Mouse (Mus musculus) ES-CJ7 (cell line): ENCODE measurements around the gene Map2k5.

Experiments used
- DNase-seq: peaks from one replicate; pipeline ENCODE4 v3.0.0; 2011; ENCODE audit warnings: low read depth, low spot score

Map2k5 gene

DNA sequence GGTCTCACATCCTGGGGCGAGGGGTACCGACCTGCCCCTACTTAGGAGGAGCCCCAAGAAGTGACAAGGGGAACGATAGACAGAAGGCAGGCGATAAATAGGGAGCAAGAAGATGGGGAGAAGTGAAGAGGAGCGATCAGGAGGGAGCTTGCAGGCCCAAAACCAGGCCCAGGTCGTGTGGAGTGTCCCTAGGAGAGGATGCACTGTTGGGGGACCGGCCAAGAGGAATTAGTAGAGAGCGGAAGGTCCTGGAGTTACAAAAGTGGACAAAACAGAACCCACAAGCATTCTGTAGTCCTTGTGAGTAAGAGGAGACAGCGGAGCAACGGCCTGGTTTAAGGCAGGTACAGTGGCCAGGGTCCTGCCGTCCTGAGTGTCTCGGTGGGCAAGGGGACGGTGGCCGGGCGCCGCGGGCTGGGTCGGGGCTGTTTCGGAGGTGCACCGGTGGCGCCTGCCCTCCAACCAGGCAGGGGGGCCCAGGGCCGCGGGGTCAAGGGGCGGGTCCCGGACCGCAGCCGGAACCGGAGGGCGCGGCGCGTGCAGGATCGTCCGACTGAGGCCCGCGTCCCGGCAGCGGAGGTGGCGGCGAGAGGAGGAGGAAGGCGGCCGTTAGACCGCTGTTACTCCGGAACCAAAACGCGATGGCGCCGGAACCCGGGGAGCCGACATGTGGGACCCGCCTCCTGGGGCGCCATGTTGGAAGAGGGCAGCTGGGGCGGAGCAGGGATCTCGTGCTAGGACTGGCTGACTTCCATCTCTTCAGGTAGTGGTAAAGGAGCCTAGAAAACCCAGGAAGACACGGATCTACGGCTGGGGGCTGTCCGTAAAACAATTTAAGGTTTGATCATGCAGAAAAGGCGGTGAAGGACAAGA is at the start of gene Map2k5:
Map2k5 (minus strand) TSS at position 633 of the 873 bp plus-strand sequence.
- DNase-seq = peak; percentile 87

DNA sequence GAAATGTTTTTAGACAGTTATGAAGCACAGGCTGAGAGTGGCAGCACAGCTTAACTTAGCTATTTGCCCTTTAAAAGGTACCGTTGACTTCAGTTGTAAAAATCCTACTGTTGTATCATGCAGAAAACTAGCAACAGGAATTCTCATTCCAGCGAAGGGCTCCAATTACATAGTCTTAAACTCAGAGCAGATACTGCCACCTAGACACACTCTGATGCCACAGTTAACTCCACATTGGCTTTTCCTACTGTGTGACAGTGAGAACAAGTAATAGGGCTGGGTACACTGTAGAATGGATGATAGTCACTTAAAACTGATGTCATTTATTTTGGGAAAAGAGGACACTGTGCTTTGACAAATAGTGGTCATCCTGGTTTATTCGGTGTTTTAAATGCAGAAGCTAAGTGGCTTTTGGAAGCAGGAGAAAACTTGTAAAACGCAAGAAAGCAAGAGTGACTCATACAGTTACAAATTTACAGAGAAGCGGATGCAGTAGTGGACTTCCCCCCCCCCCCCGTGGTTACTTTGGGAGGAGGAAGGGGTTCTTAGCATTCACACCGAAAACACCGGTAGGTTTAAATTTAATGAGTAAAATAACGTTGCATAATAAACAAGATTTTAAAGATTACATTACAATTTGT is 43.5 kb upstream of the Map2k5 start:
- DNase-seq = no peak

DNA sequence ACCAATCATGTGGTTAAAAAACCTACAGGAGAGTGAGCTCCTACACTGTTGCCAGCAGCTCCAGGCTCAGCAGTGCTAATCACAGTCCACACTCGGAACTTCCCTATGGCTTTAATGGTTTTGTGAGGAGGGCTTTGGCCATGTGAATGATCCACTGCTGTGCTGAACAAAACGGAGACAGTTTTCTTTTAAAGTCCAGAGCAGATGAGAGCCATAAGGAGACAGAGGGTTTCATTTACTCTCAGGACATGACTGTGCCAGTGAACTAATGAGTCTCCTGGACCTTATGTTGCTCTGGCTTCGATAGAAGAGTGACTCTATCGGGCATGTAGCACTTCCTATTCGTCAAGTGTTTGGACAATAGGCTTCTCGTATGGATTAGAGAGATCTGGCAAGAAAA is 42.7 kb upstream of the Map2k5 start:
- DNase-seq = peak; percentile 5

DNA sequence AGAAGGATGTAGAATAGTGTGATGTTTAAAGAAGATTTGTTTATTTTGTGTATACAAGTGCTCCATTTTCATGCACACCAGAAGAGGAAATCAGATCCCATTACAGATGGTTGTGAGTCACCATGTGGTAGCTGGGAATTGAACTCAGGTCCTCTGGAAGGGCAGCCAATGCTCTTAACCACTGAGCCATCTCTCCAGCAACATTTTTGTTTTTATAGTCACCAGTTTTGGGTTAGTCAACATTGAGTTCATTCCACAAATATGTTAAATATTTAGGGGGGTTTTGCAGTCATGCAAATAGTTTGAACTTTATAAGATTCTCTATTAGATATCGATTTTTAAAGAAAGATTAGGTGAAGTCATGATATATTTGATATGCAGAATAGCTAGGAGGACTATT is 22.5 kb upstream of the Map2k5 start:
- no peak for DNase-seq

DNA sequence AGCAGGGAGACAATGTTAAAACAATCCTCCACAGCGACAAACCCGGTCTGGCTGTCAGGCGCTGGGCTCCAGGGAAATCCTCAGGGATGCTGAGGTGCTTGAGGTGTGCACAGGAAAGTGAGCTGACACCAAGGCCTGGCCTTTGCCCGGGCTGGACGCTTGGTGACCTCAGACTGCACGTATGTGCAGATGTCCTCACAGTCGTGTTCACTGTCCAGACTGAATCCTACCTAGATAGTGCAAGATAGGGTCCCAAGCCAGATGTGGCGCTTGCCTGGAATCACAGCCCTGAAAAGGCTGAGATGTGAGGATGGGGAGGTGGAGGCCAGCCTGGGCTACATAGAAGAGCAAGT is 21.7 kb upstream of the Map2k5 start:
- no peak for DNase-seq

DNA sequence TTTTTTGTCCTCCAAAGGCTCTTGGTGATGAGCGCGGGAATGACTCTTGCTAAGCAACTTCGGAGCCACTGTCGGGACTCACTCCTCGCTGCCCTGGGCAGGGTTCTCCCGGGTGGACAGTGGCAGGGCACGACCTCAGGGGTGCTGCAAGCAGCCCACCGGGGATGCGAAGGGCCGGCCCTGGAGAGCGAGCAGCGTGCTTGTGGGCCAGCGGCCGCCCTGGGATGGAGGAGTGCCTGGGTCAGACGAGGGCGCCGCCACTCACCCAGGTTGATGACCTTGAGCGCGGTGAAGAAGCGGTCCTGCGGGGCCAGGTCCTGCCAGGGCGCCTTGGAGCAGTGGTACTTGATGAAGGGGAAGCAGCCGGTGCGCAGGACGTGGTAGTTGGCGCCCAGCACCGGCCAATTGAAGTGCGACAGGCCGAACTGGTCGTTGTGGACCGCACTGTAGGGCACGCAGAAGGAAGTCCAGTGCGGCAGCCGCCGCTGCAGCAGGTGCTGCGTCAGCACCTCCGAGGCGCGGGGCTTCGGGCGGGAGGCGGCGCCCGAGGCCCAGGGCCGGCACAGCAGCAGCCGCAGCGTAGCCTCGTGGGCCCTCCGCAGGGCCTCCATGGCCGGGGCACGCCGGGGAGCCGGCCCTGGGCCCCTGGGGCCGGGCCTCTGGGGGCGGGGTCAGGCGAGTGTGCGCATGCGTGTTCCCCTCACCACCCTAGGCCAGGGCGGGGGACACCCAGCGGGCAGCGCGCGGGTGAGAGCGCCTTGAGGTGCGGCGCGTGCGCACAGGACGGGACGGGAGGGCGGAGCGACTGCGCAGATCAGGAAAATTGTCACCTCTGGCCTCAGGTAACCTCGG is 21.1 kb upstream of the Map2k5 start, which contains the start of gene 2300009A05Rik:
2300009A05Rik (minus strand) TSS at position 636 of the 852 bp plus-strand sequence.
- peak; percentile 87 for DNase-seq

DNA sequence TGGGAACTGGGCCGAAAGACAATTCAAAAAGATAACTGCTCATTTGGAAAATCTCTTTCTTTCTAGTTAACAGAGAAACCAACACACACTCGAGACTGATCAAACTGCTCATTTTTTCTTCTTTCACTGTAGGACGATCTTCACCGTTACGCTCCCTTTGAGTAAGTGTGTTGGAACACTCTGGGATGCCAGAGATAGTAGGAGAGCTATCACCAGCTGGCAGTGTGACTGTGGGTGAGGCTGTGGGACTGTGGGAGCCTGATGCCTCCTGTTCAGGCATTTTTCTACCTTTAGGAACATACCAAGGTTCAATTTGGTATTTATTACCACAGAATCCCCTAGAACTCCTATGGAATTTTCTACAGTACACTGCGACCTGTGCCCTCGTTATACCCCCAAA is 17.9 kb upstream of the Map2k5 start:
- no peak for DNase-seq

DNA sequence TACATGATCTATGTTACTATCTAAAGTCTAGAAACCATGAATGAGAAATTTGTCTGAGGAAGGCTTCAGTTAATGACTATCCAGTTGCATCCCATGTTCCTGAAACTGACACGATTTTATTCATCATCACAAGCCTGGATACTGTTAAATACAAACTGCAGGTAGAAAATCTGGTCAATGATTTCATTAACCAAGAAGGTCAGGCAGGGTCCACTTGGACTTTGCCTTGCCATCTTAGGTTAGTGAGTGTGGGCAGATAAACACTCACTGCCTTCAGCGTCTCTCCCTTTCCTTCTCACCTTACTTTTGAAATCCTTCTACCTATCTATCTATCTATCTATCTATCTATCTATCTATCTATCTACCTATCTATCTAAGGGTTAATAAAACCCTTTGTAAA is 13.6 kb upstream of the Map2k5 start:
- DNase-seq = no peak

DNA sequence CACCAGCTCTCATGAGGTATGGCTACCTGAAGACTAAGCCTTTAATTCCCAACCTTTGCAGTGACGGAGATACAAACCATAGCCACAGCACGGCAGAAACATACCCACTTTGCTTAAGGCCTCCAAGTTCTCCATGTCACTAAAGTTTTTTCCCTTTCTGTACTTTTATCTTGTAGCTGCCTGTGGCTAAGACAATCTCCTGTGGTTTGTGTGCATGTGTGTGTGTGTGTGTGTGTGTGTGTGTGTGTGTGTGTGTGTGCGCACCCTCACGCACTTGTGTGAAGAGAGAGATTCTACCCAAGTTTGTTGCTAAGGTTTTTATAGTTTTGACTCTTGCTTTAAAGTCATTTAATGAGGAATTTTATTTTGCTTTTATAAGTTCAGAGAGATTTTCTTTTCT is 5.1 kb upstream of the Map2k5 start:
- no peak for DNase-seq

DNA sequence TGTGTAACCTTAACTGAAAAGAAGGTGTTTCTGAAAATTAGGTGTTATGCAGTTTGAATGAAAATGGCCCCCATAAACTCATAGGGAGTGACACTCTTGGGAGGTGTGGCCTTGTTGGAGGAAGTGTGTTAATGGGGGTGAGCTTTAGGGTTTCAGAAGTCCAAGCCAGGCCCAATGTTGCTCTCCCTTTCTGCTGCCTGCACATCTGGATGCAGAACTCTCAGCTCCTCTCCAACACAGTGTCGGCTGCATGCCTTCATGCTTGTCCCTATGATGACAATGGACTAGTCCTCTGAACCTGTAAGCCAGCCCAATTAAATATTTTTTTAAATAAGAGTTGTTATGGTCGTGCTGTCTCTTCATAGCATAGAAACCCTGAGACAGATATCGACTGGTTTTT is 2.6 kb upstream of the Map2k5 start:
- DNase-seq = no peak

DNA sequence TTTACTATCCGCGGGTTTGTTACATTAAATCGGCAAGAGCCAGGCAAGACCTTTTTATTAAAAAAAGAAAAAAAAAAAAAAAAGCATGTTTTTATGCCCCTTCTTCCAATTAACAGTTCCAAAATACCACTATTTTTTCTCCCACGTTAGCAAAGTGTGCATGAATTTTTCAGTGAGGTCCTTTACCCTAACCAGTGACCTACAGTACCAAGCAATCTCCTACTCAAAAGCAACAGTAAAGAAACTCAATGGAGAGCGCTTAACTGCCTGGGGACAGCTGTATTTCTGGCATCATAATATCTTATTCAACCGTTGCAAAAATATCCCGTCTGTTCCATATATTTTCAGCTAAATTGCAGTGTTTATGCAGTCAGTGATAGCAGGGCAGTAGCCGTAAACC is 472 bp upstream of the Map2k5 start:
- DNase-seq = no peak

DNA sequence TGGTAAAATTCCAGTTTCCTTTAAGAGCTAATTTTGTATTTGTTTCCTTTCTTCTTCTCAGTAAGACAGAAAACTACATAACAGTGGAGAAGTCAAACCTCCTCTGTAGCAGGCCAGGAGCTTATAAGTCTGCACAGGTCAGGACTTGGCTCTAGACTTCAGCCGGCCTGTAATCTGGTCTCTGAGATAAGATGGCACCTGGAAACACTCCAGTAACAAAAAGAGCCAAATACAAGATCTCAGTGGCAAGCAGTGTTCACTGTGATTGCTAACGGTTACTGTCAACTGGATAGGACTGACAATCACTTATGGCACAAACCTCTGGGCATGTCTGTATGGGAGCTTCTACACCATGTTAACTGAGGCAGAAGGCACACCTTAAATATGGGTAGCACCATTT is 4.4 kb downstream of the Map2k5 start:
- DNase-seq = no peak

DNA sequence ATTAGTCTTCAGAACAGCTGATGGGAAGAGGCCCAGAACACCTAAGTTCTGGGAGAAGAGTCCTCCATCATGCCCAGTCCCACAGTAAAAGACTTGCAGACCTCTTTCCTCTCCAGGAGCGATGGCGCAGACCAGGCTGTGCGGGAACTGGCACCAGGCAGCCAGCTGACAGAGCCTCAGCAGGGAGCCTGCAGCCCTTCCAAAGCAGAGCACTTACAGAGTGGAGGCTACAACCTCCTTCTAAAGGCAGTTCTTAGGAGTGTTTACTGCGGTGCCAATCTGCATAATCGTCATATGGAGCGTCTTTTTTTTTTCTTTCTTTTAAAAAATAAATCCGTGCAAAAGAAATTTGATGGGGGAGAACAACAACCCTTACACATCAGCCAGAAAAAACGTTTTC is 5.2 kb downstream of the Map2k5 start:
- no peak for DNase-seq

DNA sequence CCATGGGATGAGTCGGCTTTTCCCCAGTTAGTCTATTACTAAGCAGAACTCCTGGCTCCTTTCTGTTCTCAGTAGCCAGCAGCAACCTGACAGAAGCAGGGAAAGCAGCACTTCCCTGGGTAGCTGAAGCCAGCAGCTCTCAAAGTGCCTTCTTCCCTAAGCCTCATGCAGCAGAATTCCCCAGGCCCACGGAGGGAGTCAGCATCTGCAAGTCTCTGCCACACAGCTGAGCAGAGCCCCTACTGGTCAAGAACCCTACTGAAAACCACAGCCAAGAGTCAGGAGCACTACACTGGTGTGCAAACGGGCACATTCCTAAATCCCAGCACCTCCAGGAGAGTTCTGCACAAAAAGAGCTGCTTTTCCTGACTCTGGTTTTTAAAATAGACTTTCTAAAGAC is 17.3 kb downstream of the Map2k5 start:
- DNase-seq = peak; percentile 26

DNA sequence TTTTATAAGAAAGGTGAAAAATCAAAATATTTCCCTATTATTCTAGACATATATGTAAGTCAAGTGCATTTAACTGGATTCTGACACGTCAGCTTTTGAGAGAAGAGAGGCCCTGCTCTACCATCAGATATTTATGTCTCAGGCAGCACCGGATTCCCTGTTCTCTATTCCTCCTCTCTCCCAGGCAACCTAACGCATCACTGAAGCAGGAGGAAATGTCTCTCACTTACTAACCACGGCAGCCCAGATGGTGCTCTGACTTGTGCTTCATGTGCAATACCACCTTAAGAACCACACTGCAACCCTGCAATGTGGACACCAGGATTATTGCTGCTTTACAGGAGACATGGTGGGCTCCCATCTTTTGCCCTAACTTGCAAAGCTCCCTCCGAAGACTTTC is 18.7 kb downstream of the Map2k5 start:
- DNase-seq = no peak

DNA sequence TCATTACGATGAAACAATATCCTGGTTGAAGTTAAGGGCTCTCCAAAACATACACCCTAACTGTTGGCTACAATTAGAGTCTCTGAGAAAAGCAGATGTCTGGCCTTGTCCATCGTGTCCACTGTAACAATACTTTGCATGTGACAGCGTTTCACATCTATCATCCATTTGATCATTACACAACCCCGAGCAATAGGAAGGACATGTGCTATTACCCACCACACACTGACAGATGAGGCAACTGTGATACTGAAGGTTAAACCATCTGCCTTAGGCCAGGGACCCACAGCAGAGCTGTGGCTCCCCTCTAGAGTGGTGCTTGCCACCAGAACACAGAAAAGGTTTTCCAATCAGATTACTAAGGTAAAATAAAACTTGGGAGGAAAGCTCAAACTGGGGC is 21.0 kb downstream of the Map2k5 start:
- no peak for DNase-seq

DNA sequence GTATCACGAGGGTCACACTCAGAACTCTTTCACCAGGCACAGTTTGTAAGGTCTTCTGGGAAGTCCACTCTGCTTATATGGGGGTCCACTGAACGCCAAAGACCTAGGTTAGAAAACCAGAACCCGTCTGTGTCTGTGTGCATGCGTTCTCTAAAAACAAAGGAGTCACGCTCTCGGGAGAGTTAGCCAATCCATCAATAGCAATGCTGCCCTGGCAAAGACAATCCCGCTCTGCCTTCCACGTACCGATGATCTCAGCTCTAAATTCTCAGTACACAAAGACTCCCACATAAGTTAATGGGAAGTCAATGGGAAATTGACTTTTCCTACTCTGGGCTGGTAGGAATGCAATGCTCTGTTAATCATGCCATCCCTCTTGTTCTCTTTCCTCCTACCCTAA is 21.4 kb downstream of the Map2k5 start:
- no peak for DNase-seq

DNA sequence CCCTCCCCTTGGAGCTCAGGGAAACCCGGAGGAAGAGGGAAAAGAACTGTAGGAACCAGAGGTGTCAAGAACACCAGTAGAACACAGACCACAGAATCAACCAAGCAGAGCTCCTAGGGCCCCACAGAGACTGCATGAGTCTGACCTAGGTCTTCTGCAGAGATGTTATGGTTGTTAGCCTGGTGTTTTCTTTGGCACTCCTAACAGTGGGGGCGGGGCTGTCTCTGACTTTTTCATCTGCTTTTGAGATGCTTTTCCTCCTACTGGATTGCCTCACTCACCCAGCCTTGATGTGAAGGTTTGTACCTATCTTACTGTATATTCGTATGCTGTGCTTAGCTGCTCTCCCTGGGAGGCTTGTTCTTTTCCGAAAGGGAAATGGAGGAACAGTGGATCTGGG is 23.5 kb downstream of the Map2k5 start:
- no peak for DNase-seq

DNA sequence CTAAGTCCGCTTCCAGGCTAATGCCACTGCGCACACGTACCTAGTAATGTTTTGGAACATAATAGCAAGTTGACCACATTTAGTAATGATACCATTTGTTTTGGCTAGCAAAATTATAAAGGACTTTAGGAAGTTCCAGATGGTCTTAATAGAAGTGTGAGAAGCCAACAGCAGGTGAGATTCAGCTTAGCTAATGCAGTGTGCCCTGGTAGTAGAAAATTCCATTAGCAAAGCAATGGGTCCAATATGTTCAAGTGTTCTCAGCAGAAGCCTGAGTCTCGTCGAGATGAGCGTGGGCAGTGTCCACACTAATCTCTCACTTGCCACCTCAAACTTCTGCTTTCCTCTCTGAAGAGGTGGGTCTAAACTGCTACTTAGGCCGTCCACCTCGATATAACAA is 27.7 kb downstream of the Map2k5 start:
- DNase-seq = no peak

DNA sequence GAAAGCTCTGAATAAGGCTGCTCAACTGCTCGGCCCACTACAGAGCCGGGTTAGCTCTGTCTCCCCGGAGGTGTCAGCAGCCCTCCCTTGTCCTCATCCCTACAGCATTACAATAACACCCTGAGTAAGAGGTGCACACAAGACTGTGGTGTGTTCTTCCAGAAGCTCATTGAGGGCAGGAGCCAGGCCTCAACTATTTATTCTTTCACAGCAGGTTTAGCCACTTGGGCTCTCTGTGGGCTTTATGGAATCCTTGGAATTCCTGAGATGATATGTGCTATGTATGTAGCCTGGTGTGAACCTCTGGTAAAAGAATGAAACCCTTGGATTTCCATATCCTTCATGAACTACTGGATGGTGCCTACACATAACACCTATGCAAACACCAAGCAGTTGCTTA is 28.5 kb downstream of the Map2k5 start:
- DNase-seq = no peak

DNA sequence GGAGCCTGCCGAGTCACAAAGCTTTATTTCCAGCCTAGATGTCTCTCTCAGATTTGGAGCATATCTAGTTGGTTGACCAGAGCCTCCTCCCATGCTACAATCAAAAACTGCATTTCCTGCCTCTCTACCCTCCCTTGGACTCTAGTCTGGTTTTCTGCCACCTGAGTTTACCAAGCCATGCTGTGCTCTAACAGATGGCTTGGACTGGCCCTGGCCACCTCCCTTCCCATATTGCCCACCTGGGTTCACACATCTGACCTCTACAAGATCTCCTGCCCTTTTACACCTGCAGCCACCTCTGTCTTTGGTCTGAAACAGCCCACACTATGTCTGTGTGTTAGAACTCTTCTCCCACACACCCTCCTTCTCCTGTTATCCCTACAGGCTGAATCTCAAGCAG is 29.6 kb downstream of the Map2k5 start:
- DNase-seq = no peak

DNA sequence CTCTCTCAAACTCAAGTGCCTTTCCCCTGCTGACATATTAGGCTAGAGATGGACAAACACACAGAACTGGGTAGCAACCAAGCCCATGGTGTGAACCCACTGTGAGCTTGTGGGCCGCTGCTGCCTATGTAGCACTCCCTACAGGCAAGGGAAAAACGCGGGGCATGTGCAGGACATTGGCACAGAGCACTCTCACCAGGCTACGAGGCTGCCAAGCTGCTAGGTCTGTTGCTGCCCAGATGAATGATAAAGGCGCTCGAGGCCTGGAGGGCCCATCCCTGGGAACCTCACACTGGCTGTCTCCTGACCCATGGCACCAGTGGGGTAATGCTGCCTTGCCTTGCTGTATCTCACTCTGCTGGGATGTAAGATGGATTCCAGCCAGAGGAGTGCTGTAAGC is 31.7 kb downstream of the Map2k5 start:
- no peak for DNase-seq
